Mouse (Mus musculus) bone marrow macrophage, adult 2 months (primary cell): ENCODE measurements around the gene Smok3a.
"Not testable (repeated sequence)": the region's sequence is repeated elsewhere in the genome, so short reads cannot be mapped to it uniquely, and the experiment has no call there.

Experiments used
- CTCF ChIP-seq: IDR thresholded peaks from 2 replicates; pipeline ENCODE4 v1.5.1; 2012; ENCODE audit warnings: low read depth, mild to moderate bottlenecking, low read length, moderate library complexity
- POLR2A ChIP-seq: IDR thresholded peaks from 2 replicates; pipeline ENCODE4 v1.6.1; 2012; ENCODE audit warnings: mild to moderate bottlenecking, low read depth, low read length, borderline replicate concordance

DNA sequence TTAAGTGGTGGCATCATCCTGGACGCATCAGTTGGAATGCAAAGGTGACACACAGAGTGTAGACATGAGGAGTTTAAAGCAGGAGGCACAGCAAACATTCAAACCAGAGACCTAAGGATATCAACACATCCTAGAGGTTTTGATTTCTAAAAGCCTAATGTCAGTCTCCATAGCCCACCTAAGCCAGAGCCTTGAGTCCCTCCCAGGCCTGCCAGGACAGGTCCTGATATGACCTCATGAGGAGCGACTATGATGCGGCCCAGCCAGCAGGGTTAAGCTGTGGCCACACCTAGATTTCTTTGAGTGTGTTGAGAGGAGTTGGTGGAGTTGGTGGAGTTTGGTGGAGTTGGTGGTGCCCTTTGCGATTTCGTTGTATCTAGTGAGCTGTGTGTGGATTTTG is 31.8 kb downstream of the Smok3a start, which contains the start of gene Smok3c:
- not testable (repeated sequence) for TF ChIP-seq CTCF, POLR2A
